Mouse (Mus musculus): ENCODE results near the gene Prr12.

- TF ChIP-seq EP300 (IDR thresholded peaks at IDR 0.05; ENCODE audit: insufficient read depth, low read depth, low read length) (no peak), CTCF (IDR thresholded peaks at IDR 0.05) (peak; percentile 29)
Measured at GRCm38 (mm10) chr7:45086084-45086483, 33.4 kb upstream of the Prr12 start.

Measured in heart, adult 2 months (tissue).